Mouse (Mus musculus) testis, adult 2 months (tissue): Measurements from ENCODE around the gene Ptpn23.

Source experiments
- CTCF ChIP-seq: fragments of 200-500 bp; IDR thresholded peaks from 2 replicates; pipeline ENCODE4 v1.5.1; 2012; ENCODE audit warnings: low read depth, mild to moderate bottlenecking, inconsistent platforms, low read length, moderate library complexity; ENCODE audit not compliant: control insufficient read depth, insufficient read depth, insufficient replicate concordance
- POLR2A ChIP-seq: fragments of 200-500 bp; IDR thresholded peaks from 2 replicates; pipeline ENCODE4 v1.6.1; 2012; ENCODE audit warnings: low read depth, mild to moderate bottlenecking, inconsistent platforms, low read length, moderate library complexity; ENCODE audit not compliant: control insufficient read depth

DNA sequence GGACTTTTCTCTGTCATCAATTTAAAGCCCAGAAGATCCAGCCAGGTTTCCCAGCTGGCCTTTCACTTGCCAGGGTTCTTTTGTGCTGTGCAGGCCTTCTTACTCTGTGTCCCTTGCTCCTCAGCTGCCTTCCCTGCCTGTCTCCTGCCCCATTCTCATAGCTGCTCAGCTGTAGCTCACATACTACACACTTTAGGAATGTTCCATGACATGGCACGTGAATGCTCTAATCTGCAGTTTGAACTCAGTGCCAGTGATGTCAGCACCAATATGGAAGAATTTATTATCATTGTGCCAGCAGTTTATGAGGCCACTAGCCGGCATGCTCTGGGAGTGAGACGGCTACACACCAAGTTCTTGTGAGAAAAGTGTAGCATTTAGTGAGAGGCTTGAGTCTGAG lies 38.2 kb downstream of the Ptpn23 start:
- TF ChIP-seq CTCF: no peak
- TF ChIP-seq POLR2A: no peak
